Mouse (Mus musculus): ENCODE measurements around the gene Fhit. TPM values are rescaled to one million over a fixed set of nuclear protein-coding genes. Genes with fewer than 3 reads are reported as not detected.

The Fhit gene
- polyA plus RNA-seq, 1 experiment from 2014 or later: 7.9 TPM

- H3K27me3 ChIP-seq: no peaks in the 10 kb centered on the region
- no peaks in the 10 kb centered on the region for H3K9me3 ChIP-seq
- no peak overlapping the region for H3K4me2 ChIP-seq
- H3K4me3 ChIP-seq: no peak overlapping the region
- no peak overlapping the region for H3K9ac ChIP-seq
- no peak overlapping the region for H3K27ac ChIP-seq (replicated peaks)
- ATAC-seq (ENCODE audit: low read depth): no peak
- 88% methylated on average over 2 of the region's 2 CpGs for WGBS
- H3K36me3 ChIP-seq: no peaks in the 10 kb centered on the region
- H3K4me1 ChIP-seq (replicated peaks): no peaks in the 10 kb centered on the region
Observed at GRCm38 (mm10) chr14:10534862-10535261, 627.0 kb downstream of the Fhit start.

- Histone ChIP-seq H3K9ac (no peak overlapping the region), H3K27me3 (no peaks in the 10 kb centered on the region), H3K4me2 (no peak overlapping the region), H3K9me3 (no peaks in the 10 kb centered on the region), H3K4me1 (replicated peaks) (no peaks in the 10 kb centered on the region), H3K27ac (replicated peaks) (no peak overlapping the region), H3K4me3 (no peak overlapping the region), H3K36me3 (no peaks in the 10 kb centered on the region)
- ATAC-seq (ENCODE audit: low read depth): no peak
- 85% methylated on average over 8 of the region's 8 CpGs for WGBS
Observed at GRCm38 (mm10) chr14:10531748-10532500, 629.9 kb downstream of the Fhit start.

DNA sequence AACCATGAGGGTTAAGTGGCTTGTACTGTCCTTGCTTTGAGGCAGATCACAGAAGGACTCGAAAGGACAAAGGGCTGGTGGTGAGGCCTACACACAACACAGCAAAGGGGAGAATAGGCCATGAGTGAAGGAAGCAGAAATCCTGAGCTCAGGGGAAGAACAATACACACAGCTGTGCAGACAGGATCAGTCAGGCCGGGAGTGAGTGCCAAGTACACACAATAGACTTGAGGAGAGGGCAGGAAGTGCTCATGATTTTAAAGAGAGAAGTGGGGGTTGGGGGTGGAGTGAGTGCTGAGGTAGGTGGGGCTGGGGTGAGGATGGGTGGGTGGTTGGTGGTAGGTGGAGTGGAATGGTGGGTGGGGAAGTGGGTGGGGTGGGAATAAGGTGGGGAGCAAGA lies 635.0 kb downstream of the Fhit start:
- no peak overlapping the region for H3K27ac ChIP-seq (replicated peaks)
- H3K9ac ChIP-seq: no peak overlapping the region
- no peak overlapping the region for H3K4me3 ChIP-seq
- ATAC-seq (ENCODE audit: low read depth): no peak
- H3K4me1 ChIP-seq (replicated peaks): no peaks in the 10 kb centered on the region
- H3K36me3 ChIP-seq: no peaks in the 10 kb centered on the region
- WGBS: 23% methylated on average over 2 of the region's 2 CpGs
- H3K9me3 ChIP-seq: no peaks in the 10 kb centered on the region
- H3K27me3 ChIP-seq: no peaks in the 10 kb centered on the region
- no peak overlapping the region for H3K4me2 ChIP-seq

- Histone ChIP-seq H3K27ac (replicated peaks) (no peak overlapping the region), H3K4me1 (replicated peaks) (no peaks in the 10 kb centered on the region), H3K4me2 (no peak overlapping the region), H3K36me3 (no peaks in the 10 kb centered on the region), H3K27me3 (no peaks in the 10 kb centered on the region), H3K9ac (no peak overlapping the region), H3K9me3 (no peaks in the 10 kb centered on the region), H3K4me3 (no peak overlapping the region)
- WGBS: 87% methylated on average over 4 of the region's 4 CpGs
- ATAC-seq (ENCODE audit: low read depth): no peak
Observed at GRCm38 (mm10) chr14:10525786-10526185, 636.0 kb downstream of the Fhit start.

DNA sequence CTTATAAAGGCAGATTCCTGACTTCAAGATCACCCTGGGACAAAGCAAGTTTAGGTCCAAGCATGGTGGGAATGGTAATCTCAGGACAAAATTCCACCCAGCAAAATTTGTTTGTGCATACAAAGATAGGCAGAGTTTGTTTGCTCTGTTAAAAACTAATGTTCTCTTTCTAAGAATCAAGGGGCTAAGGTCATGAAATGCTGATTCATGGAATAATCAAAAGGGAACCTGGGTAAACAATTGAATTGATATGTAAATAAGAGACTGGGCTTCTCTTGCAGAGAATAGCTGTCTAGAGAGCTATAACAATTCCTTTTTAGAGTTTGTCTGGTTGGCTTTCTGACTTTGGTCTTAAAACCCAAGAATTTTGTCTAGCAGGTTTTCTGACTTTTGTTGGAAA lies 647.8 kb downstream of the Fhit start:
- H3K9me3 ChIP-seq: no peaks in the 10 kb centered on the region
- no peak overlapping the region for H3K4me2 ChIP-seq
- no peak overlapping the region for H3K27ac ChIP-seq (replicated peaks)
- H3K36me3 ChIP-seq: no peaks in the 10 kb centered on the region
- no peak overlapping the region for H3K9ac ChIP-seq
- ATAC-seq (ENCODE audit: low read depth): no peak
- no peaks in the 10 kb centered on the region for H3K4me1 ChIP-seq (replicated peaks)
- H3K27me3 ChIP-seq: no peaks in the 10 kb centered on the region
- no peak overlapping the region for H3K4me3 ChIP-seq

- Histone ChIP-seq H3K4me3 (no peak overlapping the region), H3K27me3 (no peaks in the 10 kb centered on the region), H3K4me1 (replicated peaks) (no peaks in the 10 kb centered on the region), H3K4me2 (no peak overlapping the region), H3K9me3 (no peaks in the 10 kb centered on the region), H3K27ac (replicated peaks) (no peak overlapping the region), H3K9ac (no peak overlapping the region), H3K36me3 (no peaks in the 10 kb centered on the region)
- ATAC-seq (ENCODE audit: low read depth): no peak
Observed at GRCm38 (mm10) chr14:10509252-10509651, 652.6 kb downstream of the Fhit start.

DNA sequence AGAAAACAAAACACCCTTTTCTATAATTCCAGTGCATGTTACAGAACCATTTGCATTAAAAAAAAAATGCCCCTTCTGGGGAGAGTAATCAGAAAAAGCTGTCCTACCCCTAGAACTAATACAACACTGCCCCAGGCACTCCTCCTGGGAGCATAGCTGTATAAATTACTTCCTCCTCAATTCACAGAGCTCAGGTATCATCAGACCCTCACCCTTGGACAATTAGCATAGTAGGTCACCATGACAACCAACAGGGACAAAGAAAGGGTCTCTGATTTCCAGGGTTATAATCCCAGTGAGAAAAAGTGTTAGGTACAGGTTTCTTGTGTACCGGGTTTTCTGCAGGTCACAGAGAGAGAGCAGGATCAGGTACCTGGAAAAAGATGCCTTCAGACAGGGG lies 654.3 kb downstream of the Fhit start:
- Histone ChIP-seq H3K4me3 (no peak overlapping the region), H3K9me3 (no peaks in the 10 kb centered on the region), H3K36me3 (no peaks in the 10 kb centered on the region), H3K27me3 (no peaks in the 10 kb centered on the region), H3K4me2 (no peak overlapping the region), H3K27ac (replicated peaks) (no peak overlapping the region), H3K9ac (no peak overlapping the region), H3K4me1 (replicated peaks) (no peaks in the 10 kb centered on the region)
- 44% methylated on average over 1 of the region's 1 CpGs for WGBS
- ATAC-seq (ENCODE audit: low read depth): no peak

DNA sequence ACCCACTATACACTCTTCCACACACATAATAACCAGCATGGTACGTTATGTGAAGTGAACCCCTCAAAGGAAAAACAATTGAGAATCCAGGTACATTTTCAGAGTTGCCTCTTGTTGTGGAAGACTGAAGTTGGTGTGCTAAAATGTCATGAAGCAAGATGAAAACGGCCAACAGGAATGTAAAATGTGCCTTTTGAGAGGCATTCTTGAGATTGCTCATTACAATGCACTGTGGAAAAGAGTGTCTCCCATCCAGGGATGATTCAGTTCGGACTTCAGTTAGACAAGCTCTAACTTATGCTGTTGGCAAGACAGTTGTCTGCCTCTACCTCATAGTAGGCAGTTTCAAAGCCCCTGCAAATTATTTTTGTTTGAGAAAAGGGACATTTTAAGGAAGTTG lies 676.0 kb downstream of the Fhit start:
- no peak for ATAC-seq (ENCODE audit: low read depth)
- no peak overlapping the region for H3K27ac ChIP-seq (replicated peaks)
- H3K4me1 ChIP-seq (replicated peaks): no peaks in the 10 kb centered on the region
- no peaks in the 10 kb centered on the region for H3K27me3 ChIP-seq
- H3K4me2 ChIP-seq: no peak overlapping the region
- H3K4me3 ChIP-seq: no peak overlapping the region
- H3K9me3 ChIP-seq: no peaks in the 10 kb centered on the region
- no peaks in the 10 kb centered on the region for H3K36me3 ChIP-seq
- no peak overlapping the region for H3K9ac ChIP-seq
- 77% methylated on average over 3 of the region's 3 CpGs for WGBS

GRCm38 (mm10) chr14:10482851-10483613 lies 678.8 kb downstream of the Fhit start:
- ATAC-seq (ENCODE audit: low read depth): no peak
- no peaks in the 10 kb centered on the region for H3K27me3 ChIP-seq
- H3K9me3 ChIP-seq: no peaks in the 10 kb centered on the region
- 86% methylated on average over 3 of the region's 3 CpGs for WGBS
- no peaks in the 10 kb centered on the region for H3K4me1 ChIP-seq (replicated peaks)
- H3K27ac ChIP-seq (replicated peaks): no peak overlapping the region
- H3K9ac ChIP-seq: no peak overlapping the region
- no peak overlapping the region for H3K4me3 ChIP-seq
- no peak overlapping the region for H3K4me2 ChIP-seq
- H3K36me3 ChIP-seq: no peaks in the 10 kb centered on the region

- Histone ChIP-seq H3K4me3 (no peak overlapping the region), H3K27ac (replicated peaks) (no peak overlapping the region), H3K36me3 (no peaks in the 10 kb centered on the region), H3K9ac (no peak overlapping the region), H3K4me1 (replicated peaks) (no peaks in the 10 kb centered on the region), H3K9me3 (no peaks in the 10 kb centered on the region), H3K4me2 (no peak overlapping the region), H3K27me3 (no peaks in the 10 kb centered on the region)
- WGBS: 78% methylated on average over 2 of the region's 2 CpGs
- no peak for ATAC-seq (ENCODE audit: low read depth)
Observed at GRCm38 (mm10) chr14:10481370-10481769, 680.5 kb downstream of the Fhit start.

GRCm38 (mm10) chr14:10480681-10481080 lies 681.2 kb downstream of the Fhit start:
- Histone ChIP-seq H3K27me3 (no peaks in the 10 kb centered on the region), H3K9ac (no peak overlapping the region), H3K4me1 (replicated peaks) (no peaks in the 10 kb centered on the region), H3K36me3 (no peaks in the 10 kb centered on the region), H3K4me2 (no peak overlapping the region), H3K4me3 (no peak overlapping the region), H3K27ac (replicated peaks) (no peak overlapping the region), H3K9me3 (no peaks in the 10 kb centered on the region)
- WGBS: 72% methylated on average over 1 of the region's 1 CpGs
- no peak for ATAC-seq (ENCODE audit: low read depth)

- Histone ChIP-seq H3K4me3 (peak overlapping the region; percentile 22), H3K4me2 (peak overlapping the region; percentile 52), H3K9ac (peak overlapping the region; percentile 43; the same call in 1 of the 2 replicates), H3K36me3 (no peaks in the 10 kb centered on the region), H3K27me3 (no peaks in the 10 kb centered on the region), H3K4me1 (replicated peaks) (peaks cover 7% of the 10 kb centered on the region), H3K27ac (replicated peaks) (0 out of 2 replicates have a peak overlapping the region, but pooled peaks have one; percentile 13), H3K9me3 (no peaks in the 10 kb centered on the region)
- peak; percentile 67; the same call in 1 of the 2 replicates for ATAC-seq (ENCODE audit: low read depth)
- 17% methylated on average over 14 of the region's 14 CpGs for WGBS
Observed at GRCm38 (mm10) chr14:10453001-10453861, 708.6 kb downstream of the Fhit start.

Measured in neural tube, embryonic 13.5 days (tissue).